Mouse (Mus musculus): Measurements from ENCODE around the gene Zfp94. TPM values are rescaled to one million over a fixed set of nuclear protein-coding genes. Genes with fewer than 3 reads are reported as not detected.

Gene Zfp94
- polyA plus RNA-seq, 1 experiment from 2014 or later = 14.3 TPM

DNA sequence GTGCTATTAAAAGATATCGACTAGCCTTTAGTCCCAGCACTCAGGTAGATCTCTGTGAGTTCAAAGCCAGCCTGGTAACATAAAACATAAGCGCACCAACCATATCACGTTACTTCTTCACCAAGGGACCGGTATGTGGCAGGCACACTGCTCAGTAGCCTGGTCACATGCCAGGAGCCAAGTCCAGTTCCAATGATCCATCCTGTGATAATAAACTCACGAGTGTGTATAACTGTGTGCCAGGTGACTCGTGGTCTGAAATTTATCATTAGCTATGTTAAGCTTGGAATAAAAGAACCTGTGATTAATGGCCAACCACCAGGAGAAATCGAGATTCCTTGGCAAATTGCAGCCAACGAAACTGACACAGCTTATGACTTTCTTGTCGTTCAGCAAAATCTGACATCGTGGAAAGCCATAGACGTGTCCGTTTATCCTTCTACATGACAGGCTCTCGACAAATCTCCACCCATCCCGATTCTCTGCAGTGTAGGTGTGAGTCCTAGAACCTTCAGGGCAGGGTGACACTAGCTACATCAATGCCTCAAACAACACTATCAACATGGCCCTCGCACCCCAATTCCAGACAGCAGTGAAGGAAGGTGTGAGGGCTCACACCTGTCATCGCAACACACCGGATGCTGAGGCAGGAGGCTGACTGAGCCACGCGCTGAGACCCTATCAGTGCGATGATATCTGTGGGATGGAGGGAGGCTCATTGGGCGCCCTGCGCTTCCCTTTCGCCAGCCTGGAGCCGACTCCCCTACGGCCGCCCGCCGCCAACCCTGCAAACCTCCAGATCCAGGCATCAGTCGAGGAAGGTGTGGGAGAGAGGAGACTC, 520 bp downstream of the Zfp94 start:
- H3K4me2 ChIP-seq = peak overlapping the region; percentile 85
- 26% methylated on average over 29 of the region's 29 CpGs for WGBS
- H3K9ac ChIP-seq = peak overlapping the region; percentile 85
- peaks cover 7% of the 10 kb centered on the region for H3K4me1 ChIP-seq
- H3K27me3 ChIP-seq = no peaks in the 10 kb centered on the region
- H3K27ac ChIP-seq = peak overlapping the region; percentile 90
- H3K4me3 ChIP-seq = peak overlapping the region; percentile 68
- ATAC-seq (ENCODE audit: insufficient number of reproducible peaks, insufficient read depth, low FRiP score, low TSS enrichment, low read depth) = no peak; the same call in 1 of the 2 replicates
- peaks cover 19% of the 10 kb centered on the region for H3K36me3 ChIP-seq
- no peaks in the 10 kb centered on the region for H3K9me3 ChIP-seq

- Histone ChIP-seq H3K9ac (peak within 1 kb of the TSS; percentile 71), H3K4me2 (peak within 1 kb of the TSS; percentile 88), H3K27me3 (no peaks in the 10 kb centered on the region), H3K36me3 (peaks cover 46% of the 10 kb centered on the region), H3K27ac (peak within 1 kb of the TSS; percentile 98), H3K4me1 (peaks cover 11% of the 10 kb centered on the region), H3K4me3 (peak within 1 kb of the TSS; percentile 70), H3K9me3 (no peaks in the 10 kb centered on the region)
- 2% methylated on average over 13 of the region's 13 CpGs for WGBS
- peak; percentile 70; the same call in 1 of the 2 replicates for ATAC-seq (ENCODE audit: insufficient number of reproducible peaks, insufficient read depth, low FRiP score, low TSS enrichment, low read depth)
Measured at GRCm38 (mm10) chr7:24300771-24301282, 15.6 kb downstream of the Zfp94 start, which contains the start of gene Zfp61. TSS of gene Zfp61 (minus strand) at chr7:24301232.

DNA sequence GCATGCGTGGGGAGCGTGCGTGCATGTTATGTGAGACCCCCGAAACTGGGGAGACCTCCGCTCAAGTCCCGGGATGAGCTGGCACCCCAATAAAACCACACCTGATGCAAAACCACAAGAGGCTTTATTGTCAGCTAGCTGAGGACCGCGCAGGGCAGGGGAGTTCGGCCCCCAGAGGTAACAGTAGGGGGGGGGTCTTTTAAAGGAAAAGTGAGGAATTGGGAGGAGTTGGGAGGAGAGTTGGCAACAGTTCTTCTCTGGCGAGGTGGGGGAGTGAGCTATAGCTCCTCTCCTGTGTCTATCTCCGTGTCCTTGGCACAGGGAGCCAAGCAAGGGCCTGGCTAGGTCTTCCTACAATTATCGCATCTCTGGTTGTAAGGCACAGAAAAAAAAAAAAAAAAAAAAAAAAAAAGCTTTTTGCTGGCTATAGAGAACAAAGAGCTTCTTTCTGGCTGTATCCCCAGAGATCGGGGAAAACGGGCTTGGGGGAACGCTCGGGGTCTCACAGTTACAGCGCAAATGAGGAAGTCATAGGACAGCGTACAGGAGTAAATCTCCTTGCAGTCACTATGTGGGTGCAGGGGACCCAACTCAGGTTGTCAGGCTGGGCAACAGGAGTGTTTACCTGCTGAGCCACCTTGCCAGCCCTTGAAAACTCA, 16.5 kb downstream of the Zfp94 start:
- Histone ChIP-seq H3K4me1 (peaks cover 11% of the 10 kb centered on the region), H3K27ac (peak overlapping the region; percentile 98), H3K4me3 (peak overlapping the region; percentile 70), H3K9ac (peak overlapping the region; percentile 71), H3K4me2 (peak overlapping the region; percentile 88), H3K9me3 (no peaks in the 10 kb centered on the region), H3K36me3 (peaks cover 54% of the 10 kb centered on the region), H3K27me3 (no peaks in the 10 kb centered on the region)
- WGBS = under 1% methylated on average over 18 of the region's 18 CpGs
- 0 out of 2 replicates have a peak, but pooled peaks have one; percentile 1 for ATAC-seq (ENCODE audit: insufficient number of reproducible peaks, insufficient read depth, low FRiP score, low TSS enrichment, low read depth)

- H3K4me3 ChIP-seq = peak overlapping the region; percentile 70
- peaks cover 11% of the 10 kb centered on the region for H3K4me1 ChIP-seq
- no peaks in the 10 kb centered on the region for H3K27me3 ChIP-seq
- H3K27ac ChIP-seq = peak overlapping the region; percentile 98
- H3K36me3 ChIP-seq = peaks cover 57% of the 10 kb centered on the region
- H3K9ac ChIP-seq = peak overlapping the region; percentile 85
- no peaks in the 10 kb centered on the region for H3K9me3 ChIP-seq
- peak; percentile 88 for ATAC-seq (ENCODE audit: insufficient number of reproducible peaks, insufficient read depth, low FRiP score, low TSS enrichment, low read depth)
- under 1% methylated on average over 47 of the region's 47 CpGs for WGBS
- H3K4me2 ChIP-seq = peak overlapping the region; percentile 88
Measured at GRCm38 (mm10) chr7:24298973-24299708, 17.3 kb downstream of the Zfp94 start.

- ATAC-seq (ENCODE audit: insufficient number of reproducible peaks, insufficient read depth, low FRiP score, low TSS enrichment, low read depth) = no peak
- H3K9ac ChIP-seq = peak overlapping the region; percentile 85
- H3K4me1 ChIP-seq = peaks cover 11% of the 10 kb centered on the region
- H3K4me2 ChIP-seq = peak overlapping the region; percentile 88
- WGBS = under 1% methylated on average over 12 of the region's 12 CpGs
- H3K27ac ChIP-seq = peak overlapping the region; percentile 98
- H3K27me3 ChIP-seq = no peaks in the 10 kb centered on the region
- no peaks in the 10 kb centered on the region for H3K9me3 ChIP-seq
- peaks cover 58% of the 10 kb centered on the region for H3K36me3 ChIP-seq
- H3K4me3 ChIP-seq = peak overlapping the region; percentile 70
Measured at GRCm38 (mm10) chr7:24298635-24298972, 17.9 kb downstream of the Zfp94 start.

DNA sequence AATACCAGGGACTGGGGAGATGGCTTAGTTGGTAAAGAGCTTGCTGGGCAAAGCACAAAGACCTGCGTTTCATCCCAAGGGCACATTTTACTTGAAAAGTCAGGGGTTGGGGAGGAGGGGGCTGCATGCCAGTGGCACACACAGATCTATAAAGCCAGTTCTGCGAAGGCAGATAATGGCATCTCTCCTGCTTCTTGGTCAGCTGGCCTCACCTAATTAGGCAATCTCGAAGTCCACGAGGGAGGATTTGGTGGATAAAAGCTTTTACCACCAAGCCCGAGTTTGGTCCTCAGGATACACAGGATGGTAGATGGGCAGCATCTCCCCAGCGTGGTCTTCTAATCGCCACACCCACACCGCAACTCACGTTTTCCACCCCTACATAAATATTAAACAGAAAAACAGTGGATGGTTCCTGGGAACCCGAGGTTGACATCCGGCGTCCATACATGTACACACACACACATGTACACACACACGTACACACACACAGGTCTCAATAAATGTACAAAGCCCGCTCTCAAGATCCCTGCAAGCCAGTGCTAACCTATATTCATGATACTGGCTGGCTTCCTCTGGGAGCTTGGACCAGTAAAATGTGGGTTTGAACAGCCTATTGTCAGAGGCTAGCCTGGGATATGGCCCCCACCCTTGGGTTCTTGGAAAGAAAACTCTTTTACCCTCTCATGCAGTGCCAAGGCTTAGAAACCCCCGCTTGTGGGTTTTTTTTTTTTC, 18.9 kb downstream of the Zfp94 start:
- Histone ChIP-seq H3K4me3 (peak overlapping the region; percentile 70), H3K36me3 (peaks cover 58% of the 10 kb centered on the region), H3K4me2 (peak overlapping the region; percentile 88), H3K9me3 (no peaks in the 10 kb centered on the region), H3K27ac (no peak overlapping the region), H3K4me1 (peaks cover 11% of the 10 kb centered on the region), H3K9ac (peak overlapping the region; percentile 85; the same call in 1 of the 2 replicates), H3K27me3 (no peaks in the 10 kb centered on the region)
- WGBS = 91% methylated on average over 15 of the region's 15 CpGs
- ATAC-seq (ENCODE audit: insufficient number of reproducible peaks, insufficient read depth, low FRiP score, low TSS enrichment, low read depth) = no peak

DNA sequence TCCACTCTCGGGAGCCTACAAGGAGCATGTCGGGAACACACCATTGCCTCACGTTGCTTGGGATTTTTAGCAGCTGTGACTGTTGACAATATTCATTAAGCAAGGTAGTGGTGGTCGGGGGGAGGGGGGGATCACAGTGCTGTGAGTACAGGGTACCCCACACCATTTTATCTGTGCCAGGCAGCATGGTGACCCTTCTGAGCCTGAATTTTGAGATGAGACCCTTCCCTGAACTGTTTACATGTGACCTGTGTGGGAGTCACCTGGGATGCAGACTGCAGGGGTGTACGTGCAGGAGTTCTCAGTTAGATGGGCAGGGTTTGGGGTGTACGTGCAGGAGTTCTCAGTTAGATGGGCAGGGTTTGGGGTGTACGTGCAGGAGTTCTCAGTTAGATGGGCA, 20.1 kb downstream of the Zfp94 start:
- Histone ChIP-seq H3K27me3 (no peaks in the 10 kb centered on the region), H3K4me3 (no peak overlapping the region), H3K4me1 (peaks cover 11% of the 10 kb centered on the region), H3K9ac (no peak overlapping the region), H3K27ac (no peak overlapping the region), H3K9me3 (peaks cover 2% of the 10 kb centered on the region), H3K4me2 (no peak overlapping the region), H3K36me3 (peaks cover 59% of the 10 kb centered on the region)
- WGBS = 94% methylated on average over 7 of the region's 7 CpGs
- no peak for ATAC-seq (ENCODE audit: insufficient number of reproducible peaks, insufficient read depth, low FRiP score, low TSS enrichment, low read depth)

DNA sequence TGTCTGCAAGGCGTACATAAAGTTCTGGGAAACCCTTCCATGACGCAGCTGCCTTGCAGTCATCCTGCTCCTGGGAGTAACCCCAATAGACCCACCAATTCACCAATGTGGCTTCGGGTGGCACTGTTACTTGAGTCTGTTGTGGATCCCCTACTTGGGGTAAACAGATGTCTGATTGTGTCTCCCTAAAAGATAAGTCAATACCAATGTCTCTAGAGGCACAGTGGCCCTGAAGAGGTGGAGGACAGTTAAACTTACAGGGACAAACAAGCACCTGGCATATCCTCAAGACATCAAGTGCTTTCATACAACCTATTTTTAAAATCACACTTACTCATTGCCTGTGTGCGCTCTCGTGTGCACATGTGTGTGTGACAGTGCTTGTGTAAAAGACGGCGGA, 21.1 kb downstream of the Zfp94 start:
- Histone ChIP-seq H3K4me1 (peaks cover 11% of the 10 kb centered on the region), H3K9me3 (peaks cover 6% of the 10 kb centered on the region), H3K27ac (no peak overlapping the region), H3K4me3 (no peak overlapping the region), H3K9ac (no peak overlapping the region), H3K27me3 (no peaks in the 10 kb centered on the region), H3K36me3 (peaks cover 70% of the 10 kb centered on the region), H3K4me2 (no peak overlapping the region)
- ATAC-seq (ENCODE audit: insufficient number of reproducible peaks, insufficient read depth, low FRiP score, low TSS enrichment, low read depth) = no peak
- 98% methylated on average over 7 of the region's 7 CpGs for WGBS

GRCm38 (mm10) chr7:24294763-24295162, 21.7 kb downstream of the Zfp94 start:
- no peak overlapping the region for H3K4me3 ChIP-seq
- no peaks in the 10 kb centered on the region for H3K27me3 ChIP-seq
- no peak for ATAC-seq (ENCODE audit: insufficient number of reproducible peaks, insufficient read depth, low FRiP score, low TSS enrichment, low read depth)
- peaks cover 76% of the 10 kb centered on the region for H3K36me3 ChIP-seq
- peaks cover 6% of the 10 kb centered on the region for H3K9me3 ChIP-seq
- no peak overlapping the region for H3K9ac ChIP-seq
- 90% methylated on average over 4 of the region's 4 CpGs for WGBS
- H3K4me2 ChIP-seq = no peak overlapping the region
- H3K4me1 ChIP-seq = peaks cover 9% of the 10 kb centered on the region
- H3K27ac ChIP-seq = no peak overlapping the region

- no peak overlapping the region for H3K27ac ChIP-seq
- H3K4me3 ChIP-seq = no peak overlapping the region
- H3K9me3 ChIP-seq = peaks cover 6% of the 10 kb centered on the region
- WGBS = 85% methylated on average over 12 of the region's 12 CpGs
- no peak overlapping the region for H3K9ac ChIP-seq
- H3K4me2 ChIP-seq = no peak overlapping the region
- no peak for ATAC-seq (ENCODE audit: insufficient number of reproducible peaks, insufficient read depth, low FRiP score, low TSS enrichment, low read depth)
- H3K4me1 ChIP-seq = peaks cover 7% of the 10 kb centered on the region
- peaks cover 89% of the 10 kb centered on the region for H3K36me3 ChIP-seq
- H3K27me3 ChIP-seq = no peaks in the 10 kb centered on the region
Measured at GRCm38 (mm10) chr7:24293061-24293851, 23.2 kb downstream of the Zfp94 start.
